Mouse (Mus musculus) heart, embryonic 10.5 days (tissue): Measurements from ENCODE around the gene Kxd1. TPM values are rescaled to one million over a fixed set of nuclear protein-coding genes. Genes with fewer than 3 reads are reported as not detected.

Experiments used
- DNase-seq: peaks from one replicate; pipeline ENCODE4 v3.0.0-alpha.2; 2017; ENCODE audit warnings: low spot score
- H3K27ac ChIP-seq: fragments of 300-500 bp; sonication (generic); 2 replicates; pipeline ENCODE4 v1.5.1; 2016; ENCODE audit warnings: mild to moderate bottlenecking
- H3K27me3 ChIP-seq: fragments of 300-500 bp; sonication (generic); 2 replicates; pipeline ENCODE4 v1.6.1; 2016; ENCODE audit warnings: mild to moderate bottlenecking; ENCODE audit not compliant: poor library complexity, insufficient read depth, severe bottlenecking
- H3K36me3 ChIP-seq: fragments of 300-500 bp; sonication (generic); 2 replicates; pipeline ENCODE4 v1.6.1; 2016; ENCODE audit warnings: mild to moderate bottlenecking, moderate library complexity
- H3K4me1 ChIP-seq: fragments of 300-500 bp; sonication (generic); 2 replicates; pipeline ENCODE4 v1.6.1; 2016; ENCODE audit warnings: mild to moderate bottlenecking
- H3K4me3 ChIP-seq: fragments of 300-500 bp; sonication (generic); 2 replicates; pipeline ENCODE4 v1.5.1; 2016; ENCODE audit warnings: mild to moderate bottlenecking, moderate library complexity
- H3K9me3 ChIP-seq: fragments of 300-500 bp; sonication (generic); 2 replicates; pipeline ENCODE4 v1.6.1; 2016; ENCODE audit warnings: mild to moderate bottlenecking, moderate library complexity
- WGBS: fragments of 180-500 bp; shearing (Covaris S2); methylation state at CpG from one replicate; pipeline ENCODE4 v1.1.7; 2016; 5-methylcytosine and 5-hydroxymethylcytosine counted together
- polyA plus RNA-seq: library from polyadenylated mRNA; unstranded; fragments of >200 nt; fragmentation: Nextera tagmentation; extraction: Ambion mirVana; gene quantifications from 2 replicates; pipeline ENCODE4 v1.2.1, GENCODE M21; 2016

Kxd1 gene
- polyA plus RNA-seq, 1 experiment from 2014 or later: 67.0 TPM

- H3K27me3 ChIP-seq: peaks cover 35% of the 10 kb centered on the region
- H3K9me3 ChIP-seq: no peaks in the 10 kb centered on the region
- H3K4me3 ChIP-seq: peak overlapping the region; percentile 88
- H3K4me1 ChIP-seq: peaks cover 32% of the 10 kb centered on the region
- DNase-seq: no peak
- 2% methylated on average over 21 of the region's 21 CpGs for WGBS
- peak overlapping the region; percentile 92 for H3K27ac ChIP-seq
- 0 out of 2 replicates have a peak, but pooled peaks cover 3% of the 10 kb centered on the region for H3K36me3 ChIP-seq
These were observed 50.3 kb downstream of the Kxd1 start for GRCm38 (mm10) chr8:70477269-70477982.

- peak within 1 kb of the TSS; percentile 92 for H3K27ac ChIP-seq
- peaks cover 32% of the 10 kb centered on the region for H3K4me1 ChIP-seq
- no peaks in the 10 kb centered on the region for H3K9me3 ChIP-seq
- peak within 1 kb of the TSS; percentile 88 for H3K4me3 ChIP-seq
- WGBS: under 1% methylated on average over 53 of the region's 53 CpGs
- peaks cover 27% of the 10 kb centered on the region for H3K27me3 ChIP-seq
- DNase-seq: peak; percentile 98
- 0 out of 2 replicates have a peak, but pooled peaks cover 3% of the 10 kb centered on the region for H3K36me3 ChIP-seq
These were observed 51.2 kb downstream of the Kxd1 start, which contains the start of gene Klhl26 for GRCm38 (mm10) chr8:70476333-70477268. TSS of gene Klhl26 (minus strand) at chr8:70476968.

DNA sequence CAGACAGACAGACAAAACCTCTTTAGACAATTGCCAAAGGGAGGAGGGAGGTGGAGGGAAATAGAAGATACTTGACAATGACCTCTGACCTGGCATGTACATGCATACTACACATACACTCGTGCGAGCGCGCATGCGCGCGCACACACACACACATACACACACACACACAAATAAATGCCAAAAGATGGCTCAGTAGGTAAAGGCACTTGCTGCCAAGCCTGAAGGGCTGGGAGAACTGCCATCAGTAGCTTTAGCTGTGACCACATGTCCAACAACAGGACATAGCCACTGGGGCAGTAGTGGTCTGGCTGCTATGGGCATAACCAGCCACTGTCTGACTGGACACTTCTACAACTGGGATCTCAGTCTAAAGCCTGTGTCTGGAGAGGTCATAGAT lies 55.9 kb downstream of the Kxd1 start:
- Histone ChIP-seq H3K4me3 (no peak overlapping the region), H3K4me1 (peaks cover 55% of the 10 kb centered on the region)
- 98% methylated on average over 7 of the region's 7 CpGs for WGBS

GRCm38 (mm10) chr8:70469938-70470337 lies 57.8 kb downstream of the Kxd1 start:
- Histone ChIP-seq H3K4me1 (peaks cover 46% of the 10 kb centered on the region), H3K36me3 (peaks cover 11% of the 10 kb centered on the region; the same call in 1 of the 2 replicates), H3K27ac (peak overlapping the region; percentile 74), H3K4me3 (no peak overlapping the region), H3K9me3 (no peaks in the 10 kb centered on the region), H3K27me3 (no peaks in the 10 kb centered on the region)
- no peak for DNase-seq
- WGBS: 31% methylated on average over 2 of the region's 2 CpGs

More for the DNA sequence above, 55.9 kb downstream of the Kxd1 start:
- H3K27me3 ChIP-seq: no peaks in the 10 kb centered on the region
- no peak overlapping the region for H3K27ac ChIP-seq
- no peaks in the 10 kb centered on the region for H3K9me3 ChIP-seq
- DNase-seq: no peak
- H3K36me3 ChIP-seq: 0 out of 2 replicates have a peak, but pooled peaks cover 5% of the 10 kb centered on the region

DNA sequence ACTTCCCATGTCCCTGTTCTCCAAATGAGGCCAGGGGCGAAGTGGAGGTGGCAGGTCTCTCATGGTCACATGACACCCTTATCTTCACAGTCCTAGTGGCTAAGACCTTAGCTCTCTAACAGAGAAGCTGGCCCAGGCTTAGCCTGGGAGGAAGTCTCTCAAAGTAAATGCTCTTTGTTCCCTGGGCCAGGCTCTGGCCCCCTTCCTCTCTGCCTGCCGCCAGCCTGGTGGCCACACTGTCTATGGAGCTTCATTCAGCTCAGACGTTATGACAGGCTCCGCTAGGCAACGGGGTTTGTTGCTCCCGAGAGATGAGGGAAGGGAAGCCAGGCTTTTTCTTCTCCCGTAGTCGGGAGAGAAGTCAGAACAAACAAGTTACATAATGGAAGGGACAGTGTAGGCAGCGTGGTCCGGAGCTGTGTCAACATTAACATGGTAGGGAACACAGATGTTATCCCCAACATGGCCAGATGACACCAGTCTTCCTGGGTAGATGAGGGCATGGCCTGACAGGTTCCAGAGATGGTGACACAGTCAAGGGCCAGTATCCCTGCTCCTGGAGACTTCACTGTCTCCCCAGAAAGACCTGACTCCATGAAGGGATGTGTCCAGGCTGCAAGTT lies 58.4 kb downstream of the Kxd1 start:
- H3K27ac ChIP-seq: peak overlapping the region; percentile 74
- H3K27me3 ChIP-seq: no peaks in the 10 kb centered on the region
- 36% methylated on average over 10 of the region's 10 CpGs for WGBS
- H3K9me3 ChIP-seq: no peaks in the 10 kb centered on the region
- H3K4me1 ChIP-seq: peaks cover 46% of the 10 kb centered on the region
- H3K36me3 ChIP-seq: peaks cover 11% of the 10 kb centered on the region; the same call in 1 of the 2 replicates
- DNase-seq: no peak
- no peak overlapping the region for H3K4me3 ChIP-seq

- WGBS: 86% methylated on average over 4 of the region's 4 CpGs
- H3K36me3 ChIP-seq: peaks cover 11% of the 10 kb centered on the region; the same call in 1 of the 2 replicates
- H3K4me1 ChIP-seq: peaks cover 51% of the 10 kb centered on the region
- H3K27me3 ChIP-seq: no peaks in the 10 kb centered on the region
- DNase-seq: no peak
- H3K4me3 ChIP-seq: no peak overlapping the region
- H3K27ac ChIP-seq: peak overlapping the region; percentile 74
- no peaks in the 10 kb centered on the region for H3K9me3 ChIP-seq
These were observed 59.0 kb downstream of the Kxd1 start for GRCm38 (mm10) chr8:70468733-70469132.

- no peaks in the 10 kb centered on the region for H3K9me3 ChIP-seq
These were observed 59.8 kb downstream of the Kxd1 start for GRCm38 (mm10) chr8:70467907-70468306.

GRCm38 (mm10) chr8:70467229-70467725 lies 60.5 kb downstream of the Kxd1 start:
- WGBS: 73% methylated on average over 5 of the region's 5 CpGs
- H3K27ac ChIP-seq: peak overlapping the region; percentile 38; the same call in 1 of the 2 replicates
- no peak overlapping the region for H3K4me3 ChIP-seq
- no peaks in the 10 kb centered on the region for H3K27me3 ChIP-seq
- H3K9me3 ChIP-seq: no peaks in the 10 kb centered on the region
- peaks cover 11% of the 10 kb centered on the region; the same call in 1 of the 2 replicates for H3K36me3 ChIP-seq
- H3K4me1 ChIP-seq: peaks cover 57% of the 10 kb centered on the region
- no peak for DNase-seq

More at GRCm38 (mm10) chr8:70467907-70468306, 59.8 kb downstream of the Kxd1 start:
- H3K4me3 ChIP-seq: no peak overlapping the region
- H3K27ac ChIP-seq: peak overlapping the region; percentile 23; the same call in 1 of the 2 replicates
- peaks cover 11% of the 10 kb centered on the region; the same call in 1 of the 2 replicates for H3K36me3 ChIP-seq
- DNase-seq: no peak
- H3K4me1 ChIP-seq: peaks cover 57% of the 10 kb centered on the region
- no peaks in the 10 kb centered on the region for H3K27me3 ChIP-seq
- WGBS: 41% methylated on average over 1 of the region's 1 CpGs

DNA sequence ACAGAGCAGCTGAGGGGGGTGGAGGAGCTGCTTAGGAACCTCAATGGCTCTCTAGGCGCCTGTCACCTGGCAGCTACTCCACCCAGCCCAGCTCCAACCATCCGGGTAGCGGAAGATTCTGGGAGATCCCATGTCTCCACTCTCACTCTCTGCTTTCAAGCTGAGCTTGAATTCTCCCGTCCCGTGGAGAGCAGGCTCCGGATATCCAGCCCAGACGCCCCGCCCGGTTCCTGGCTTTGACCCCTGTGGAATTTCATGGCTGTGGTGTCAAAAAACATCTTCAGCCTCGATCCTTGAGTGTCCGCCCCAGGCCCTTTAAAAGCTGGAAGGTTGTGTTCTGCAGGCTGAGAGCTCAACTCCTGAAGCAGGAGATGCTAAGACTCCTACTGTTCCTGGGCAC lies 61.0 kb downstream of the Kxd1 start:
- H3K4me3 ChIP-seq: no peak overlapping the region; the same call in 1 of the 2 replicates
- no peak for DNase-seq
- H3K9me3 ChIP-seq: no peaks in the 10 kb centered on the region
- no peaks in the 10 kb centered on the region for H3K27me3 ChIP-seq
- 58% methylated on average over 11 of the region's 11 CpGs for WGBS
- peak overlapping the region; percentile 38; the same call in 1 of the 2 replicates for H3K27ac ChIP-seq
- peaks cover 61% of the 10 kb centered on the region for H3K4me1 ChIP-seq
- H3K36me3 ChIP-seq: peaks cover 11% of the 10 kb centered on the region; the same call in 1 of the 2 replicates

DNA sequence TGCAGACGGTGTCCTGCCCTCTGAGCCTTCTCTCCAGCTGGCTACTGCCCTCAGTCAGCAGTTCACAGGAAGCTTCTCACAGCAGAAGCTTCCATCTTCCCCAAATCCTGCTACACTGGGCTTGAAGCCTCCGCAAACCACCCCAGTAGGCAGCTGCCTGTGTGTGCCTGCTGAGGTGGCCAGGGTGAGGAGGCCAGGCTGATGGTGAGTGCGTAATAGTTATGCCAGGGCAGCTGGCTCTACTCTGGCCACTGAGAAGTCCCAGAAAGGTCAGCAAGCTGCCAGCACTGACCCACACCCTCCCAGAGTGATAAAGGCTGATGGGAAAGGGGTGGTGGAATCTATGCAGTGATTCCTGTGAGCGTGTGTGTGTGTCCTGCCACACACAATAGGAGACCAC lies 61.5 kb downstream of the Kxd1 start:
- no peaks in the 10 kb centered on the region for H3K27me3 ChIP-seq
- H3K36me3 ChIP-seq: peaks cover 11% of the 10 kb centered on the region; the same call in 1 of the 2 replicates
- DNase-seq: no peak
- H3K9me3 ChIP-seq: no peaks in the 10 kb centered on the region
- WGBS: 78% methylated on average over 4 of the region's 4 CpGs
- peaks cover 65% of the 10 kb centered on the region for H3K4me1 ChIP-seq
- H3K4me3 ChIP-seq: no peak overlapping the region
- H3K27ac ChIP-seq: no peak overlapping the region

DNA sequence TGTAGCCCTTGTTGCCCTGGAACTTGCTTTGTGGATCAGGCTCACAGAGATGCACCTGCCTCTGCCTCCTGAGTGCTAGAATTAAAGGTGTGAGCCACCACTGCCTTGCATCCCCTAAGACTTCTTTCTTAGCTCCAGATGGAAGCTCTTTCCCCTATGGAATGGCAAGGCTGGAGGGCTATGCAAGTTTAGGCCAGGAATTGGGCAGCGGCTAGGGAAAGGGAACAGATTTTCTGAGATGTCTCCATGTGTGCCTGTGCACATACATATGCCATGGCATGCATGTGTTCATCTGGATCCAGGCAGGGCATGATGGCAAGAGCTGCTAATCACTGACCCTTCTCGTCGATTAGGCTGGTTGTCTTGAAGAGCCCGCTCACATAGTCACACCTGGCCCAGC lies 62.1 kb downstream of the Kxd1 start:
- Histone ChIP-seq H3K36me3 (peaks cover 11% of the 10 kb centered on the region; the same call in 1 of the 2 replicates), H3K4me3 (no peak overlapping the region), H3K27me3 (no peaks in the 10 kb centered on the region), H3K9me3 (no peaks in the 10 kb centered on the region), H3K27ac (no peak overlapping the region), H3K4me1 (peaks cover 70% of the 10 kb centered on the region)
- DNase-seq: no peak
- 94% methylated on average over 4 of the region's 4 CpGs for WGBS

DNA sequence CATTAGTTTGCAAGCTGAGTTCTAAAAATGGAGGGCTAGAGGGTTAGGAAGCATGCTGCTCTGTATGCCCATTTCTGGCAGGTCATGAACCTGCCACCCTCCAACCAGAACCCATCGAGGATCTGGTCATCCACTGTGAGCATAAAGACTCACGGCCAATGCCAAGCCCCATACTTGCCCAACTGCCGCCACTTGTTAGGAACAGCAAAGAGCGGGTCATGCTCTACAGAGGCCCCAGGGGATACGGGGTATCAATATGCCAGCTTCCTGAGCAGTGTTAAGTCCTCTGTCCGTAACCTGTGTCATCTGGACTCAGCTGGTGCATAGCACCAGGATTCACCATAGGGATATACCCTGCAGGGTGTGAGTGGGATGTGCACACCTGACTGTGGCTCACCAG lies 63.6 kb downstream of the Kxd1 start:
- Histone ChIP-seq H3K4me3 (no peak overlapping the region), H3K27me3 (no peaks in the 10 kb centered on the region), H3K27ac (no peak overlapping the region), H3K4me1 (peaks cover 64% of the 10 kb centered on the region), H3K36me3 (peaks cover 11% of the 10 kb centered on the region; the same call in 1 of the 2 replicates), H3K9me3 (no peaks in the 10 kb centered on the region)
- 89% methylated on average over 6 of the region's 6 CpGs for WGBS
- DNase-seq: no peak
